Mouse (Mus musculus): ENCODE data around the gene Elovl5.

The Elovl5 gene

DNA sequence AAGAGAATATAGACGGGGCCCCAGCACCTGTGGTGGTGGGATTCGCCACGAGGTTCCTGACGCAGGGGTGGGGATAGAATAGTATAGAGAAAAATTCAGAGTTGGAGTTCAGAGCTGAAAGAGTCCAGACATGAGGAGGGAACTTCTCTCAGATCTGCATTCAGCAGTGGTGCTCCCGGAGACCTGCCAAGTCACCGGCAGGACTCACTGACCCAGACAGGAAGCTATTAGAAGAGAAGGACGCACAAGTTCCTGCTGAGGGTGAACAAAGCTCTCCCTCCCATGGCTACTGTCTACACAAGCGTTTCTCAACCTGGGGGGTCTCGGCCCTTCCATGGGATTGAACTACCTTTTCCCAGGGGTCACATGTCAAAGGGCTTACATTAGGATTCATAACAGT lies 78.1 kb downstream of the Elovl5 start:
- DNase-seq (ENCODE audit: low spot score), result no peak

DNA sequence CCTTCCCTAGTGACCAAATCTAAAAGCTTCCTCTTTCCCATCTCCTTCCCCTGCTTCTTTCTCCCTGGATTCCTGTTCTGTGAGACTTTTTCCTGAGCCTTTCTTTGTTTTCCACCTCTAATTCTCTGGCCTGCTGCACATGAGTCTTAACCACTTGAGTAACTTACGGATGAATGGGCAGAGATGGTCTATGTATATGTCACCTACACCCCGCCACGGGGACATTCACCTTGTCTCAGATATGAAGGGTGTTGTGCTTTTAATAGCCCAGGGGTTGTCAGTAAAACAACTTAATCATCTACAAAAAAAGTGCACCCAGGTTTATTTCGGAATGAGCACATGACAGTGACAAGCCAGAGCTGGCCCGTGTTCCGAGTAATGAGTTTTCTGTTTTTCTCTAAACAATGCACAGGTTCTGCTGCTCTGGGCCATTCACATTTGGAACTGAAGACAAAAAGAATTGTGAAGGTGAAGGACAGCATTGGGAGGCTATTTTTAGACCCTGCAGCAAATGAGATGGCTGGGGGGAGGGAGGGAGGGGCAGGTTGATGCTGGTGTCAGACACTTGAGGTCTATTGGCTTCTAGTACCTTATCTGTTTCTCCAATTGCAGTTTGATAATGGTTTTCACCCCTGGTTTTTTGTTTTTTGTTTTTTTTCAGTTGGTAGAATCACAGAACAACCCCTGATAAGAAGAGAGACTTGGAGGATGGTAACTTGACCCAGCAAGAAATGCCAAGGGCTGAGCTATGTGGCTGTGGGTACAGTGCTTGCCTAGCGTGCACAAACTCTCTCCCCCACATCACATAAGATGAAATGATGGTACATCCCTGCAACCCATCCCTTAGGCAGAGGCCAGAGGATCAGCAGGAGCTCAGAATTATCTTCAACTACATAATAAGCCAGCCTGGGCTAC lies 83.7 kb downstream of the Elovl5 start:
- DNase-seq (ENCODE audit: low spot score), result no peak

DNA sequence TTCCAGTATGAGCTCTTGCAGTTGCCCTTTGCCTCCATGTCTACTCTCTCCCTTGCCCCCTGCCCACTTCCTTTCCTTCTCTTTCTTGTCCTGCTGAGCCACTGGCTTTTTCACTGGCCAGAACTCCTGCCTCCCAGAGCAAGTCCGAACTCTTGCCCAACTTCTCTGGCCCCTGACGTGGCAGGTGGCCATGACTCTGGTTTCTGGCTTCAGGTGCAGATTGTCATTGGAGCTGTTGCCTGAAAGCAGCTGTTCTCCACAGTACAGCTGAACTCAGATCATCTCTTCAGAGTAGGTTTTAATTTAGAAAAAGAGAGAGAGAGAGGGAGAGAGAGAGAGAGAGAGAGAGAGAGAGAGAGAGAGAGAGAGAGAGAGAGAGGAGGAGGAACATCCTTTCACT lies 86.1 kb downstream of the Elovl5 start:
- no peak for DNase-seq (ENCODE audit: low spot score)

DNA sequence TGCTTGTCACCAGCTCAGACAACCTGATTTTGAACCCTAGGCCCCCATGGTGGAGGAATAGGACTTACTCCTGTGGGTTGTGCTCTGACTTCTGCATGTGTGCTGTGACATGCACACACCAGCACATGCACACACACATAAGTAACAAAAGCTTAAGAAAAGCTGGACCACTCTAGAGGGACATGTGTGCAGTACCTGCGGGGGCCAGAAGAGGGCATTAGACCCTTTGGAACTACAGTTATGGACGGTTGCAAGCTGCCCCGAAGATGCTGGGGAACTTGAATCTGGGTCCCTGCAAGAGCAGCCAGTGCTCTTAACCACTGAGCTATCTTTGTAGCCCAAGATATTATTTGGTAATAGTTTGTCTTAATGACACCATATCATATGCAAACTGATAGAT lies 88.3 kb downstream of the Elovl5 start:
- DNase-seq (ENCODE audit: low spot score), result peak; percentile 60

DNA sequence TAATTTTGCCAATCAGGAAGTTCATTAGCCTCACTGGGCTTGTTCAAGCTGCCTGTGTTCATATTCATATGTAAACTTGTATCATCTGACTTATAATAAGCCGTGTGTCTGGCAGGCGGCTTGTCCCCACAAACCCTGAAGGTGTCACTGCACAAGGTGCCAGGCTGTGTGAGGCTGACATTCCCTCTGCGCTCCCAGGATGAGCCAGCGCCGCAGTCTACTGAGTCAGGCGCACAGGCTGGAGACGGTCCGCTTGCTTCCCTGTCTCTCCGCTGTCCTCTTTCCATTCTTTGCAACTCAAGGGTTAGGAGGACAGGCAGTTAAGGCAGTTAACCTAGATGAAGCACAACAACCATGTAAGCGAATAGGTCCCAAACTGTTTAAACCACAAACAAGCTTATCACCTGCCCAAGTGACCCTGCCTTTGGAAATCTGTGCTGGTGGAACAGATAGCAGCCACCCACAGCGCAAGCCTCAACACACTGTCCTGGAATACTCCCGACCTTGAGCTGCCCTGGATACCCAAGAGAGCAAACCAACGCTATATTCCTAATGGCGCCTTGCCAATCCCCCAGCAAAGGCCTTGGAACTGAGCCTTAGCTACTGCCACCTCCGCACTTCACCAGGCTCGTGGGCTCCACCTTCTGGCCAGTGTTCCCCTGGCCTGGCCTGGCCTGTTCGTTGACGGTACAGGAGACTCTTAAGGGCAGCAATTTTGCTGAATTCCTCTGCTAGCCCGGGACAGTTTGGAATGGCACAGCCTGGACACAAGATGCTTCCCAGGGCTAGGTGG lies 89.2 kb downstream of the Elovl5 start:
- DNase-seq (ENCODE audit: low spot score), result peak; percentile 45

DNA sequence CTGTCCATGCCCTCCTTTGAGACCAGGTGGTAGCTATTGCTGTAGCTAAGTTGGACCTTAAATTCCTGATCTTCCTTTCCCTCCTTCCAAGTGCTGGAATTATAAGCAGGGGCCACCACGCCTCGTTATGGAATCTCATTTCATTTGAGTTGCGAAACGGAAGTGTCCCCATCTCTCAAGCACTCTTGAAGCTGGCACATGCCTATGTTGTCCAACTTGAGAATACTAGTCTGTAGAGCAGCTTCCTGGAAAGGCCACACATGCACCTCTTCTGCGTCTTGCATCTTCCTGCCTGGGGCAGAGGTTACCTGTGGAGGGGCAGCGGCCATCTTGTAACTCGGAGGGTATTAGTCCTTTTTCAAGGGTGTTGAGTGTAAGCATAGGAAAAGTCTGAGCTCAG lies 92.2 kb downstream of the Elovl5 start:
- no peak for DNase-seq (ENCODE audit: low spot score)

DNA sequence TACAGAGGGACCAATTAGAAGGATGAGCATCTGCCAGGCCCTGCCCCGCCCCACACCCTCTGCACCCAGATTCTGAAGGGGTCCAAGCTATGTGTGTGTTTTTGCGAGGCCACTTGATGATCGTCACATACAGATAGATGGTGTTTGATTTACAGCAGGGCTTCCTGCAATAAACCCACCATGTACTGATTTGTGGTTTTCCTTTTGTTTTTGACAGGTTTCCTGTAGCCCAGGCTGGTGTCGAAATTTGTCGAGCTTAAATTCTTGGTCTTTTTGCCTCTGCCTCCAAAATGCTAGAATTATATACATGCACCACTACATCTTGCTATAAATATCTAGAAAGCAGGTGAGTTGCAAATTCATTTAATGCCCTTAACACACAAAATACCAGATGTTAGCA lies 93.0 kb downstream of the Elovl5 start:
- DNase-seq (ENCODE audit: low spot score), result no peak

DNA sequence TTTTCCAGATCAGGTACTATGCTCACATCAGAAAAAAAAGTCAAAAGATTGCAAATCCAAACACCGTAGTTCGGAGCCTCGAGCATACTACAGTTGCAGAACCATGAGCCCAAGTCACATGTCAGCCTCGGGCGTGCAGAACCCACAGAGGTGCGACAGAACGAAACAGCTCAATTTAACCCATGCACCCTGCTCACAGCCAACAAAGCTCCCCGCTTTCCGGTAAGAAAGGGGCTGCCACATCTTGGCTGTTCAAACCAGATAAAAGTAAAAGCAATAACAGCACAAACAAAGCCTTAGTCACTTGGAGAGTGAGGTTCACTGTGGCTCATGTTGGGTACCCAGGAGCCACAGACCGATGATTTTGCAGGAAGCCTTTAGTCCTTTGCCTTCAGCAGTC lies 93.5 kb downstream of the Elovl5 start:
- no peak for DNase-seq (ENCODE audit: low spot score)

DNA sequence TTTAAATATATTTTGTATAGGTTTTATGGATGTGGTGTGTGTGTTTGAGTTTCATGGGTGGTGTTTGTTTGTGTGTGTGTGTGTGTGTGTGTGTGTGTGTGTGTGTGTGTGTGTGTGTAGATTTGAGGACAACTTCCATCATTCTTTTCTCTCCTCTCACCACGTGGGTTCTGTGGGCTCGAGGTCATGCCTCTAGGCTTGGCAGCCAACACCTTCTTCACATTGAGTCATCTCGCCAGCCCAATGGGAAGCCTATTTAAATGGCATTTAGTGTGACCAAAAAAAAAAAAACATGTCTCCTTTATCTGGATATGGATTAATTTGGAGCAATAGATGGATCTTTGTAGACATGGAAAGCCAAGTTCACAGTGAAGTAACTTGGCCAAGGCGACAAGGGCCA lies 94.9 kb downstream of the Elovl5 start:
- no peak for DNase-seq (ENCODE audit: low spot score)

DNA sequence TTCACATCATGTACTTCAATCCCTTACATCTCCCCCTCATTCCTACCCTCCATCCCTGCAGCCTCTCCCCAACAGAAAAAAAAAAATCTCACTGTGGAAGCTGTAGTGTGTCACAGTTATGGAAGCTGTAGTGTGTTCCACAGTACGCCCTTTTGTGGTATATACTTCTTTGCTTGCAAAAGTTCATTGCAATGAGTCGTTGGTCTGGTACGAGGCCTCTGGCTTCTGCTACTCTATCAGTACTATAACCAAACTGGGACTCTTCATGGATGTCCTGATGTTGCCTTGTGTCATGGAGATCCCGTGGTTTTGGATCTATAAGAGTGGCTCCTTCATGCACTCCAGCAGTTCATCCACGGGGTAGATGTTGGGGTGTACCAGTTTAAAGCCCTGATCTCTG lies 95.5 kb downstream of the Elovl5 start:
- DNase-seq (ENCODE audit: low spot score), result no peak

DNA sequence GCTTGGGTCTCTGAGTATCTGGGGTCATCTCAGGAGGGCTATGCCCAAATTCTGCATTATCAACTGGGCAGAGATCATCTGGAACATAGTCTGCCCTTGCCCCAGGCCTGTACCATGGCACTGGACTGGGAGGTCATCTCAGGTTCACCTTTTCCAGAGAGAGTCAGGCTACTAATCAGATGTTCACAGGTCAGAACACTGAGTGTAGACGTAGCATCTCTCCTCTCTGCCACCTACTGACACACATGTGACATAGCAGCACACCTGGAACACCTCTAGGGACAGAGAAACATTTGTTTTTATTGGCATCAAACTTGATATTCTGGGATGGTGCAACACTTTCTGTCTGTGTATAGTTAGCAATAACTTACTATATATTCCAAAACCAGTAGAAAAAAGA lies 96.6 kb downstream of the Elovl5 start:
- no peak for DNase-seq (ENCODE audit: low spot score)

DNA sequence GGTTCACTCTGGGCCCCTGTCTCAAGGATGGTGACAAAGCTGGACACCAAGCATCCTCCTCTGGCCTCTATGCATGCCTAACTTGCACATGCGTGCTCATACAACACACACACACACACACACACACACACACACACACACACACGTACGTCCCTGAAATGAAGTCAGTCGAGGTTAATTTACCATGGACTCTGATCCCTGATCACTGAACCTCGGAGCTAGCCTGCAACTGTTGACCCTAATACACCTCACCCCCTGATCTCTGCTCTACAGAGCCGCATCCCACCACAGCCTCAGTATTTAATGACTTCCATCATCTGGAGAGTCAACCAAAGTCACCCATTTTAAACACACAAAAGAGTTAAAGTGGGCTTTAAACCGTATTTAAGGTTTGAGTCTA lies 98.7 kb downstream of the Elovl5 start:
- DNase-seq (ENCODE audit: low spot score), result no peak

DNA sequence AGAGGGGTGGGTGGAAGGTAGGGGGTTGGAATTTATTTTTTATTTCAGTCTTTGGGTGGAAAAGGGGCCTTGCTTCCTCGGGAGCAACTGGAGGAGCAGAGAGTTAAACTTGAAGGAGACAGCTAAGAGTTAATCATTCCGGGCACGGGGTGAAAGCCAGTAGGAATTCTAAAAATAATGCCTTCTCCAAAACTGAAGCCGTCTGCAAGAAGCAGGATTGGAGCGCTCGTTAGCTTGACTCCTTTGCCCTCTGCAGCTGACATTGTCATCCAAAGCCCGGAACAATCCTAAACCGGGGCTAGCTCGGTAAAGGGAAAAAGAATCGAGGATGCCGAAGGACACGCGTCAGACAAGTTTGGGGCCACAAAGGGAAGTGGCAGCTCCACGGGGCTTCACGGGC lies 99.1 kb downstream of the Elovl5 start:
- no peak for DNase-seq (ENCODE audit: low spot score)

DNA sequence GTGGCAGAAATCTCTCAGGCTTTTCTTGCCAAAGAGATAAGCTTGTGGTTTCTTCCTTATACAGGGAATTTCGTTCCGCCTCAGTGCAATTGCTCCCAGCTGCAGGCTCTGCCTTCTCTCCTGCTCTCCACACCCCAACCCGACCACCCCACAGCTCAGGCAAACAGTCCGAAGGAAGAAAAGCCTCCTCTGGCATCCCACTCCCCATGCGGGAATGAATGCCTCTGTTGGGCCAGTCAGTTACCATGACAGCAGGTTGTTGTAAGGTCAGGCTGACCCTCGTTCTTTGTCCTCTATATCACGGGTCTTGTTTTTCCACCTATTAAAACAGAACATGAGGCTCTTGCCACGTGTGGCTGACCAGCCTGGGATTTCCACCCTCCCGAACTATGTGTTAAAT lies 104.1 kb downstream of the Elovl5 start:
- no peak for DNase-seq (ENCODE audit: low spot score)

DNA sequence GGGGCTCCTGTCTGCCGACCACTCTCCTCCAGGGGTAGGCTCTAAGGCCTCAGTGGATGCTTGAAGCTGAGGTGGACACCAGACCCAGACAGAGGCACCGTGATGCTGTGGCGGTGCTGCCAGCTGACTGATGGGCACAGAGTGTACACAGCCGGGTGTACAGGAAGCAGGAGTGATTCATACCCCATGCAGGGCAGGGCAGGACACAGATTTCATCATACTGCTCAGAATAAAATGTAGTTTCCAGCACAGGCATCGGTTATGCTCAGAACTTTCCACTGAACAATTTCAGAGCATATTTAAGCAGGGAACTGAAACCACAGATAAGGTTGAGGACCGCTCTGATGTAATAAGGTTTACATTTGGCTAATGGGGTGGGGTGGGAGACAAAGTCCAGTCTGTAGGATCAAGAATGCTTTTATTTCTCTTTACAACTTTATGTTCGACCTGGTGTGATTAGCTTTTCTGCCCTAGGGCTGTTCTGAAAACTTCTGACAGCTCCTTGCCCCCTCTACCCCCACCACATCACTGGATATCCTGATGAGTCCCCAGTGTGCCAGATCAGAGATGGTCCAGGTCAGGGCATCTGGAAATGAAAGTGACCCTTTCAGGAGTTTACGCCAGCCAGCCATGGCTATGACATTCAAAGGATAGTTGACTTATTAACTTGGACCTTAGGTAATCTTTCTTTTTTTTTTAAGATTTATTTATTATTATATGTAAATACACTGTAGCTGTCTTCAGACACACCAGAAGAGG lies 105.2 kb downstream of the Elovl5 start:
- no peak for DNase-seq (ENCODE audit: low spot score)

DNA sequence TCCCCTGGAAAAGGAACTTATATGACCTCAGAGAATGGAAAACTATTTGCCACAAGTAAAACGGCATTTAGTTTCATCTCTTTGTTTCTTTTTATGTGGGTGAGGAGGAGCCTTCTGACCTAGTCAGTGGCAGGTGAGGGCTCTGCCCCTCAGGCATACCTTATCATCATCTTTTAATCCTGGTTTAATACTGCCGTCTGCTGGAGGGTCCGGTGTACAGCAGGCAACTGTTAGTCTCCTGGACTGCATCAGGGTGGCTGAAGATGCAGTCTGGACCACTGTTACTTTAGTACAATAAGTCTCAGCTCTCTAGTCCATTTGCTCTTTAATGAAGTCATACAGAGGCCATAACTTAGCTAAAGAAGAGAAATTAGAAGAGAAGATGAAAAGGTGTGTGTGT lies 107.7 kb downstream of the Elovl5 start:
- DNase-seq (ENCODE audit: low spot score), result peak; percentile 44

DNA sequence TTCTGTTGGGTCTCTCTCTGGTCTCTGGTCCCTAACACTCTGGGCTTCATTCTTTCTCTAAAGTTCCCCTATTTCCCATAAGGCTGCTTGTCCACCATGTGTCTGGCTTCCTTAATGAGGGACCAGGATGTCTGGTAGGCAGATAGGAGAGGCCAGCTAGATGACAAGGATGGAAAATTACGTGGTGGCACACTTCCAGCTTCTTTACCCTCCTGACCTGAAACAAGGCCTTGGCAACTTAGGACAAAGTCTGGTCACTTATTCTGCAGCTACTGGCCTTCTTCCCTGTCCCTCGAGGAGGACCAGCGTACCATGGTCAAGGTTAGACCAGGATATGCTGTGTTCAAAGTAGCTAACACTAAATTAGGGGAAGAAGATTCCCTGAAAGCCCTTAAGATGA lies 109.9 kb downstream of the Elovl5 start:
- DNase-seq (ENCODE audit: low spot score), result no peak

DNA sequence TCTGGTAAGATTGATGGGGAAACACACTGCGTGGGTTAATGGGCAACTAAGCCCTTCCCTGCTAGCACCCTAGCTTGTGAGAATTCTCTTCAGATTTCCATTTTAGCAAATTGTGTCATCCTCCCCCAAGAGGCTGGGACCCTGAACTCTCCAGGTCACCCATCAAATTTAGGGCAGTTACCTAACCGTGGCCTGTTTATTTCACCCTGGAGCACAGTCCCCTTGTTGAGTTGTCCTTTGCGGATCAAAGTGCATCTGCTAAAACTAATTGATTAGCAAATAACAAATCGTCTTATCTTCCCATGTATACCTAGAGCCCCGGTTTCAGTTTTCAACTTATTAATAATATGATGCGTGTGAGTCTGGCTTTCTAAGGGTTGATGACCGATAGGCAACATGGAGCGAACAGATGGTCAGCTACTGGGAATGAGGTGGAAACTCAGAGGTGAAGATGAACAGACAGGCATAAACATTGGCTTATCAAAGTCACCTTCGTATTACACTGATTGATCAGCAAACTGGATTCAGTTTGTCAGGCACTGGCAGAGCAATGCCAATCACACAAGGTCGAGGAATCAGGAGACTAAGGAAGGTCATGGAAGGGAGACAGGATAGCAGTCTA lies 113.8 kb downstream of the Elovl5 start:
- DNase-seq (ENCODE audit: low spot score), result no peak

DNA sequence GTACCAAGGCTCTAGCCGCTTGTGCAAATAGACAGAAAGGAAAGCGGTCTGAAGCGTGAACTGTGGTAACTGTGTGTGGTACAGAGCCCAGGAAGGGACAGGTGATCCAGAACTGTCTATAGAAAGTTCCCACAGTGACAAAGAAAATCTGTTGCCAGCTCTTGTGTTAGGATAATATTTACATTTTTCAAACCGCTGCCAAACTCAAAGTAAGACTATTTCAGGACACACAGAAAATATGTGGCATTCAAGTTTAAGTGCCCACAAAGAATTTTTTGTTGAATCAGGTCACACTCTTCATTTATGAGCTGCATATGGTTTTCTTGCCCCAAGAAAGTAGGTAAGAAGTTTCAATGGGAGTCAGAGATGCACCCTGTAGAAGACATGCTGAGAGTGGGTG lies 115.8 kb downstream of the Elovl5 start:
- no peak for DNase-seq (ENCODE audit: low spot score)

Data from c-Kit-positive CD71-positive TER-119-positive erythroid progenitor cells, embryonic 14.5 days (primary cell).